Mouse (Mus musculus) natural killer cell, adult 2 months (primary cell): ENCODE data around the gene Sik3.
"Not testable (repeated sequence)": the region's sequence is repeated elsewhere in the genome, so short reads cannot be mapped to it uniquely, and the experiment has no call there.

Experiments used
- DNase-seq, 2 experiments: peaks; one replicate each; pipeline ENCODE4 v3.0.0; 2022; ENCODE audit warnings: low spot score in 2 of 2

Gene Sik3

DNA sequence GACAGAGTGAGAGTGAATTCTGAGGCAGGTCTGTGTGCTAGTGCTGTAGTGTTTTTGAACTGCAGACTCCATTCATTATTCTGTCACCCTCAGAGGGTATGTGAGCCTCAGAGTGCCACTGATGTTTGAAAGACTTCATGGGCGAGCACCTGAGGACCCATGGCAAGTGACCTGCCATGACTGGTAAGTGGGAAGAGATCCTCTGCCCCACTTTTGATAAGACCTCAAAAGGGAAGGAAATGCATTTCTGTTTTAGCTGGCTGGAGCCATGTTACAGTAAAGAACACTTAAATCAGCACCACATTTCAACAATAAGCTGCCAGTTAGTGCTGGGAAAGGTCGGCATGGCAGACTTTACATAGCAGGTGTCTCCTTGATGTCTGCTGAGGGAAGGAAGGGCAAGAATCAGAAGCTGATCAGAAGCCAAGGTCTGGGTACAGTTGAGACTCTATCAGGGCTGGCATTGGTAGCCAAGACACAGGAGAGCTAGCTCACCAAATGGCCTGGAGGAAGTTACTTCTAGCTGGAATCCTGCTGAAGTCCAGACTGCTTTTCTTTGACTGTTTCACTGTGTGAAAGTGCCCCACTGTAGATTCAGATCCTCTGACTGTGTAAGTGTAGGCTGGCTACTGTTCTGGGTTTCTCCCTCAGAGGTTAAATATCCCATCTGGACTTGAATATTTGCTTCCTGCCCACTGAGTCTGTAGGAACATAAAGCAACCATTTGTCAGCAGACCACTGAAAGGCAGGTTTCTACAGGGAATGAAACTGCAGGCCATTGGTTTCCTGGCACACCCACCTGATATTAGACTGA, 138.5 kb downstream of the Sik3 start:
- no peak for DNase-seq

DNA sequence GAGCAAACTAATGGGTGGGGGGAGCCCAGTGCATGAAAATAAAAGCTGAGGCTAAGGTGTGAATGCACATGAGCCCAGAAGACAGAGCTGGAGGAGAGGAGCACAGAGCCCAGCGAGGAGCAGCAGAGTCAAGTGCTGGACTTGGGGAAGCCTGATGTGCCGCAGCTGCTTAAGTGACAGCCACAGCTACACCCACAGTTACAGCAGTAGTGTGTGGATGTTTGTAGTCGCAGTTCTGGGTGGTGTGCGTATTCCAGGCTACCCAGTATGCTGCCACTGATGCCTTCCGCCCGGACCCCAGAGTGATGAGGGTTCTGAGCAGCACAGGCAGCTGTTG, 139.1 kb downstream of the Sik3 start:
- peak; percentile 37 to 64 for DNase-seq

DNA sequence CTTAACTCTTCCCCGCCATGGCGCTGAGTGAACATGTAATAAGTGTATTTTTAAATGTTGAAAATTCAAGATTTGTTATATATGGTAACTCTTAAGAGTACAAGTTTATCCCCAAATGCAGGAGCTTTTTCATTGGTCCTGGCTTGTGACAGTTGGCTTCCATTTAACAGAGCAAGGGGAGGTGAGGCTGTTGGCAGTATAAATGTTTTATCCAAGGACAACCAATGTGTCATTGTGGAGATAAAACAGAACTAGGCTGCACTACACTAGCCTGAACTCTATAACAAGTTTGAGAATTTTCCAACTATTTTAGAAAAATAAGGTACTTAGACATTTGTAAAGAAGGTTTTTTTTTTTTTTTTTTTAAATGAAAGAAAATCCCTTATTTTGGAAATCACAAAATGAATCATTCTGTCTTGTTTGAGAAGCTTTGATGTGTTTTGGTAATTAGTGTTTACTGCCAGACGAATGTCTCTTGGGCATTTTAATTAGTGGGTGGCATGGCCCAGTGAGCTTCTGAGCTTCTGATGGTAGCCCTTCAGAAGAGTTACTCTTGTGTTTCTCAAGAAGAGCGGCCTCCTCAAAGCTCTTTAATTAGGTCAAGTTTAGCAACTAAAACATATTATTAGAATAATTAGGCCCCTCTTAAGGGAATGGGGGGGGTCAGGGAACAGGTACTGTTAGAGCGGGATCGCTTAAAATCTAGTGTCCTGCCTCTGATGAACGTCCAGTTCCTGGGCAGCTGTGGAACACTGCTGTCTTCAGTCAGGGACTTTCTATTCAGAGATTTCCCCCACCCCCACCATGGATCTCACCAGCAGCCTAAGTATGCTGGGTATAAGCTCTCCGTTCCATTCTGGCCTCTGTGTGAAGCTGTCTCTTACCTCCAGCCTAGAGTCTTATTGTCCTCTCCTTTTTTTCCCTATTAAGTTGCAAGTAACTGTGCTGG, 139.7 kb downstream of the Sik3 start:
- no peak for DNase-seq

DNA sequence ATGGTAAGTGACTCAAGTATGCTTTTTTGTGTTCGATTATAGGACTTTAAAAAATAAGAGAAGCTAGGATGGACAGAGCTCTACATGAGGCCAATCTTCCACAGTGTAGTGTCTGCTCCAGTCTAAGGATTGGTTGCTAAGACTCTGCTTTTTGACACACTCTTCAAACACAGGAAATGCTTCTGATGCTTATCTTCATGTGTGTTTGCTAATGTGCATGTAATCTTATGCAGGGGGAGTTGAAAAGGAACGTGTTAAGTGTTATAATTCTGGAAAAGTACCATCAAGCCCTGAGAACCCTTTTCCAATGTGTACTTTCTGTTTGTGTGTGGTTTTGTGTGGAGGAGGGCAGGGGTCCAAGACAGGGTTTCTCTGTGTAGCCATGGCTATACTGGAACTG, 141.8 kb downstream of the Sik3 start:
- peak in 1 of 2 experiments; percentile 45 for DNase-seq

DNA sequence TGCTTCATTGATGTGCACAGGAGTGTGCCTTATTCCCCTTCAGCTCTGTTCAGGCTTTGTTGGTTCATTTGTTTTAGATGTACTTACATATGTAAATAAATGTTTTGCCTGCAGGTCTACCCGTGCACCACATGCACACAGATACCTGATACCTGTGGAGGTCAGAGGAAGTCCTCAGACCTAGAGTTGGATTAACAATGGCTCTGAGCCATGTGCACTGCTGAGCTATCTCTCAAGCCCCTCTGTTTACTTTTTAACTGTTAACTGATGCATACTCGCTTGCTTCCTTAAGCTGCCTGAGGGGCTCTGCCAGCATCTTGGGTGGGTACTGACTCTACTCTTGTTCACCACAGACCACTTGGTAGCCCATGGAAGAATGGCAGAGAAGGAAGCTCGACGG, 142.4 kb downstream of the Sik3 start:
- DNase-seq, result no peak

DNA sequence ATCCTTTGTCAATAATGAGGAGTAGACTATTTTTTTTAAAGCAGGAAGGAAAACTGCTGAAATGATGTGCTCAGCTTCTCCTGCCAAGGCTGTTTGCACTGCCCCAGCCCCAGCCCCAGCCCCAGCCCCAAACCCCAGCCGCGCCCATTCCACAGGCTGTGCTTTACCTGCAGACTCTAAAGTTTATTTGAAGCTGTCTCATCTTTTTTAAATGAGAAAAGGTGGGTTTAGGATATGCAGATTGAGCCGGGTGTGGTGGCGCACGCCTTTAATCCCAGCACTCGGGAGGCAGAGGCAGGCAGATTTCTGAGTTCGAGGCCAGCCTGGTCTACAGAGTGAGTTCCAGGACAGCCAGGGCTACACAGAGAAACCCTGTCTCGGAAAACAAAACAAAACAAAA, 143.2 kb downstream of the Sik3 start:
- DNase-seq, result not testable (repeated sequence)

DNA sequence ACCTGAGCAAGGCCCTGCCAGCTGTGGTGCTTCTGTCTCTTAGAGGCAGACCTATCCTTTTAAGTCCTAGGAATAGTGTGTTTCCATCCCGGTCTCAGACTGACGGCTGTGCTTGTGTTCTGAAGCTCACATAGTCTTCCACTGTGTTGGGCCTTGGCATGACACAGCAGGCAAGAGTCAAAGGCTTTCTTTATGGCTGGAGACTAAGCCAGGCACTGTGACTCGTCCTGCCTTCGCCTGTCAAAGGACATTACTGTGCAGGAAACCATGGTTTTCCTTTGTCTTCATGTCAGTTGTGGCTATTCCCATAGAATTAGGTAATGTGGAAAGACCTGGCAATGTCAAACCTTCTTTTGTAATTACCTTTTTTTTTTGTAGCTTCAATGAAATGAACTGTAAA, 144.1 kb downstream of the Sik3 start:
- DNase-seq, result no peak

DNA sequence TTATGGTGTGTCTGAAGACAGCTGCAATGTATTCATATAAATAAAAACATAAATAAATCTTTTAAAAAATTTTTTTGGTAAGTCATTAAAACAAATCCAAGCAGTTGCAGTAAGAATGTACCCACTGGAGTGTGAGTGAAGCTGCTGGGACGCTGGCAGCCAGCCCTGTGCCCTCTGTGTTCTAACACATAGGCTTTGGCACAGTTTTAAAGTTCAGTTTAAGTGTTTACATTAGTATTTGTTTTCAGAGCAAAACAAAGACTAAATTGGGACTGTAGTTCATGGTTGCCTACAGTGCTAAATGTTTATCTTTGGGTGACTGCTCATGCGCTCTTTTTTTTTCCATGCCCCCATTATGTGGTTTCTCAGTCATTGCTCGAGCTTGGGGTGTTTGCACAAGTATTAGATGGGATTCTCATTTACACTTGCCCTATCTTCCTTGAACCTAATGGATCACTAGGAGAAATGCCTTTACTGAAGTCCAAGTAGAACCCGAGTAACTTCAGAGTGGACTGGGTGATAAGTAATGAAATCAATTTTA, 145.7 kb downstream of the Sik3 start:
- no peak for DNase-seq

DNA sequence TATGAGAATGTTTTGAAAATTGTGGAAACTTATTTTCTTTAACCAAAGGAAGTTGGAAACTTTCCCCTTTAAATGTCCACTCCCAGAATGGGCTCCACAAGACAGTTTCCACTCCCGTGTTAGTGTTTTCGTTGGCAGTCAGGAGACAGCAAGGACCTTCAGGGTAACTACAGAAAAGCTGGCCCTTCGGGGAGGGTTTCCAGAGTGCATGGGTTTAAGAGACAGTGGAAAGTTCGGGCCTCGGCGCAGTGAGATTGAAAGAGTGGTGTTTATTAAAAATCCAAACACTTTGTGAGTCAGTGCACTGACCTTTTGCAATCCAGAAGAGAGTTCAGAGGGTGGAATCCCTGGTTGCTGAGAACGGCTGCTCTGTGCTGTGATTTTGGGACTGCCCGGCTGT, 150.8 kb downstream of the Sik3 start:
- no peak for DNase-seq

DNA sequence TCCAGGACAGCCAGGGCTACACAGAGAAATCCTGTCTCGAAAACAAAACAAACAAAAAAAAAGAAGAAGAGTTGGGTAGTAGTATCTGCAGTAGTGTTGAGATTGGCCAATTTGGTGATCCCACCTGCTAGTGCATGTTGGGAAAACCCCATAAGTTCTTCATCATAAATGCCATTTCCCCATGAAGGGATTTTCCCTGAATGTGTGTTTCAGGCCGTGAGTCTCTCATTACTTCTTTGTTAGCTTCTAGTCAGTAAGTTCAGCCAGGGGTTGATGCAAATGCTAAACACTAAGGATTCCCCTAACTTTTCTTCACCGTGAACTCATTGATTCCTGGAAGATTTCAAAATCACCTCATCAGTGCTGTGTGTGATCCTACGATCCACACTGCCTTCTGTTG, 156.2 kb downstream of the Sik3 start:
- DNase-seq, result no peak

DNA sequence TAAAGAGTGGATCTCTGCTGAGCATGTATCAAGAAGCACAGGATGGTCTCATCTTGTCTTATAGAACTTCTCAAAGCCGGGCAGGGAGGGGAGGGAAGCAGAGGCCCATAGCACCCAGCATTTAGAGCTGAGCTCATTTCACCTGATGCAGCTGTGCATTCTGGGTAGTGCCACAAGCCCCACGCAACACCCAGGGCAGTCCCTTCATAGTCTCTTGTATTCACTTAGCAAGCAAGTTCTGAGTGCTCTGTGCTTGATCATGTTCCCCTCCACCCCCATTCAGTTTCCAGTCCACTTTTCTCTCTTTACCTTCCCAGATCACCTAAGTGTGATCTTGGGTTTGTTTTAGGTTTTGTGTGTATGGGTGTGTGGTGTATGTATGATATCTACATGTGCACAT, 159.6 kb downstream of the Sik3 start:
- DNase-seq, result no peak

DNA sequence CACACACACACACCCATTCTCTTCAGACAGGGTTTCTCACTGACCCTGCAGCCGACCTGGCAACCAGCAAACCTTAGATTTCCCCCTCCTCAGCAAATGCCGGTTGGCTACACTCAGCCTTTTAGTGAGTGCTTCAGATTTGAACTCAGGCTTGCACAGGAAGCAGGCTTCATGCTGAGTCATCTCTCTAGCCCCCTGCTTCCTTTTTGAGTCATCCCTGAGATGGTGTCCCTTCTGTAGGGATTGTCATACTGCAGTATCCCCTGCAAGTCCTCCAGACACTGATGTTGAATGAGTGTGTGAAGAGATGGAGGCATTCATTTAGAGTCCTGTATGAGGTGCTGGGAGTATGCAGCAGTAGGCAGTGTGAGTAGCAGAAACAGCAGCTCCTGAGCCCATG, 160.3 kb downstream of the Sik3 start:
- DNase-seq, result no peak

DNA sequence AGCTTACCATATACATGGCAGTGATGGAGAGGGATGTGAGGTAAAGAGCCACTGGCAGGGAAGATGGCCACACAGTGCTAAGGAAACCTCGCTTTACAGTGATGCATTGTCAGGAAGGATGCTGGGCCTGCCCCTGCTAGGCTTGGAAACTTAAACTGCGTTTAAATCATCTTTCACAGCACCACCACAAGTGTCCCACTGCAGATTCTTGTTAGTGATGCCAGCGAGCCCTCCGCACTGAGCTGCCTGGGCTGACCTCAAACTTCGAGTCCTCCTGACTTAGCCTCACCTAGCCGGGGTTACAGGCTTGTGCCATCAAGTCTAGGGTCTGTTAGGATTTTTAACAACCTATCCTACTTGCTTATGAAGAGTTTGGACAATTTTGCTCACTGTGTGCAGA, 161.3 kb downstream of the Sik3 start:
- DNase-seq, result no peak

DNA sequence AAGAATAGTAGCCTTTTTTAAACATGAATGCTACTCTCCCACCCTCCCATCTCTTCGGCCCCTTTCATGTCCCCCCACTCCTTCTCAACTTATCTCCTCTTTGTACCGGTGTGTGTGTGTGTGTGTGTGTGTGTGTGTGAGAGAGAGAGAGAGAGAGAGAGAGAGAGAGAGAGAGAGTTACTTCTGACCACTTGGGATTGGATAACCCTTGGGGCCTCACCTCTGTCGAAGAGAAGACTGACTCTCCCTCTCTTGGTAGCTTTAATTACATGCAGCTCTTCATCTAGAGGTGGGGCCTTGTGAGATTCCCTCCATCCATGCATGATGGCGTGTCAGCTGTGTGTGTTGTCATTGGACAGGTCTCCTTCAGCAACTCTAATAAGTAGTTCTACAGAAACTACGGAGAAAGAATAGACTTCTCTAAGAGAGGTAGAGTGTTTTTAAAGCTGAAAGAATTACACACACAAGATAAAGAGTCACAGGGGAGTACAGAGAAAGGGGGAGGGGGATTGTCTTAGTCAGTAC, 162.2 kb downstream of the Sik3 start:
- DNase-seq, result no peak

DNA sequence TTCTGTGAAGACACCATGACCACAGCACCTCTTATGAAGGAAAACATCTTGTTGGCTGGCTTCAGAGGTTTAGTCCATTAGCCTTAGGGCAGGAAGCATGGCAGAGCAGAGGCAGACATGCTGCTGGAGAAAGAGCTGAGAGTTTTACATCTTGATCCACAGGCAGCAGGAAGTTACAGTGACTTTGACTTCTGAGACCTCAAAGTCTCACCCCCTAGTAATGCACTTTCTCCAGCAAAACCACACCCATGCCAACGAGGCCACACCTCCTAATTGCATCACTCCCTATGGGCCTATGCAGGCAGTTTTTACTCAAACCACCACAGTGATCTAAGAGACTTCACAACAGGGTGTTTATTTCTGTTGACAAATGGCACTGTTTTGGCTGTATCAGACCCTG, 162.7 kb downstream of the Sik3 start:
- DNase-seq, result peak; percentile 84 to 93

DNA sequence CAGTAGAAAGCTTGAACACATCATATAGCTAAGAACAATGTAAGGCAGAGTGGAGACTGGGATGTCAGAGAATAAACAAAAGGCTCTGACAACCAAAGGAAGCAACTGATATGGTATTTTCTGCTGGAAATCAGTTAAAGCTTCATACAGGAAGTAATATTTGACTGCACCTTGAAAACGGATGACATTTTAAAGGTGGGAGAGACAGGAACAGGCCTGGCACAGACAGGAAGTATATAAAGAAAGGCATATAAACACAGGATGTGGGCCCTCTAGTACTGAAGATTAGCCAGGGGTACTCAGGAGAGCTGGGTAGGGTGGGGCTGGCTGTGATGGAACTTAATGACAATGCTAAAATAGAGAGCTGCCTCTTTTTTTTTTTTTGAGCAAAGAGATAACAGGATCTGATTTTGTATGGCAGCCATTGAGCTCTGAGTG, 163.3 kb downstream of the Sik3 start:
- peak; percentile 43 to 50 for DNase-seq

DNA sequence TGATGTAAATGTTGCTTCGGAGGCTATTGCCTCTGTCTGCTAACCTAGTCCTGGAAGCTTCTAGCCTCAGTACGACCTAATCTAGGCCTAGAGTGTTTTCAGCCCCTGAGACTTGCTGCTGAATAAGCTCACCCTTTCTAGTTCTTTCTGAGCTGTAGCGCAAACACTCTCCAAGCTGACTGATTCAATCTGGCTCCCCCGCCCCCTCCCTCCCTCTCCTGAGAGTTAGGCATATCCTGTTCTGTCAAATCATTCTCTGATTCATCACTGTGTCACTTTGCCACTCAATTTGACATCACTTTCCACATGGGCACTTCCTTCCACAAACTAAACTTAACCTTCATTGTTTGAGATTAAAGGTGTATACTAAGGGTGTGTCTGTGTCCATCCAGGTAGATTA, 164.0 kb downstream of the Sik3 start:
- DNase-seq, result no peak

DNA sequence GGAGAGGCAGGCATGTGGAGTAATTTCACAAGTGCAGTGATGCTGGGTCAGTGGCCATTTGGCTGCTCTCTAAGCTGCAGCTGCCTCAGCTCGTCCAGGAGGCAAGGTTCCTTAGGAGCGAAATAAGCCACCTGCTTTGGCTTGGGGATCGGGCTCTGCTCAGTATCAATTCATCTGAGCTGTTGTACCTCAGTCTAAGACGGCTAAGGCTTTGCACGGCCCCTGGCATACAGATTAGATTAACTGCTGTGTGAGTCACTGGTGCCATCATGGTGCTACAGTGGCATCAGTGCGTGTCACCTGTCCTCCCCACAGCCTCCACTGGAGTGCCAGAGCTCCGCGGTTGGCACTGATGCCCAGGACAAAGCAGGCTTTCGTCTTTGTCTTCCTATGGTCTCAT, 166.0 kb downstream of the Sik3 start:
- DNase-seq, result no peak

DNA sequence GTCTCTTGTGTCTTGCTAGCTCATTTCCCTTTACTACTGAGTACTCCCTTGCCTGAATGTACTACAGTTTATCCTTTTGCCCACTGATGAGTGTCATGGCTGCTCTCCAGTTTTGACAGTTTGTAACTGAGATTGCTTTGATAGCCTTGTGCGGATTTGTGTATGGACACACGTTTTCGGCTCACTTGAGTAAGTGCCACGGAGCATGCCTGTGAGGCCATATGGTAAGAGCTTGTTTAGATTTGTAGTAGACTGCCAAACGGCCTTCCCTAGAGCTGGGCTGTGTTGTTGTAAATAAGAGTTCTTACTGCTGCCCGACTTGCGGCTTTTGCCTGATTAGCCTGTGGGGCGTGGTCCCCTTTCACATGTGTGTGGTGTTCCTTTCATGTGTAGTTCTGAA, 168.7 kb downstream of the Sik3 start:
- no peak for DNase-seq

DNA sequence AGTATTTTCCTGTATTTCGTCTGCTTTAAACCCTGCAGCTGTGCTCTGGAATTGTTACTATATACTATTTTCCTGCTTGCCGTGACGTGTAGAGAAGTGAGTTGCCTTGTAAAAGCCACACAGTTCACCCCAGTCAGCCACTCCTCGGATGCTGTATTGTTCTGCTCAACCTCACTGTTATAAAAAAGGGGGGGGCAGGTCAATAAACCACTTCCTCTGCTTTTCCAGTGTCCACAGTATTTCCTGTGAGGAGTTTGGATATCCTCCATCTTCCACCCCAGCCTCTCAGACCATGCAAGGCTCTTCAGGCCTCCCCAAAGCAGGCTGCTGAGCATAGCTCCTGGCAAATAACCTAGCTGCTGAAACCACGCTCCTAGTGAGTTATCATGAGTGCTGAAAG, 171.9 kb downstream of the Sik3 start:
- no peak for DNase-seq

DNA sequence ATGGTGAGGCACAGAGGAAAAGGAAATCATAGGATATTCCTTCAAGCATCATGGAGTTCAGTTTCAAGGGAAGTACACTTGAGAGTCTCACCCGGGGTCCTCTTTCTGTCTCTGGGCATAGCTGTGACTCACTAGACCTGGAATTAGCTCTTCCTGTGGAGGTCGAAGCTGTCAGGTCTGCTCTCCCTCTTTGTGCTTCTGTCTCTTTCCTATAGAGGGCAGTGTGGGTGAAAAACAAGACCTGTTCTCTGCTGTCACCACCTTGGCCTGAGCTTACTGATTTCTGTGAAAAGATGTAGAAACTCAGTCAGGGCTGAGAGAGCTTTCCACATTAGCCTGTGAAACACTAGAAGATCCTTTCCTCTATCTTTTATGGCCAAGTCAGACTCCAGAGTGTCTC, 172.6 kb downstream of the Sik3 start:
- DNase-seq, result peak; percentile 36 to 38

DNA sequence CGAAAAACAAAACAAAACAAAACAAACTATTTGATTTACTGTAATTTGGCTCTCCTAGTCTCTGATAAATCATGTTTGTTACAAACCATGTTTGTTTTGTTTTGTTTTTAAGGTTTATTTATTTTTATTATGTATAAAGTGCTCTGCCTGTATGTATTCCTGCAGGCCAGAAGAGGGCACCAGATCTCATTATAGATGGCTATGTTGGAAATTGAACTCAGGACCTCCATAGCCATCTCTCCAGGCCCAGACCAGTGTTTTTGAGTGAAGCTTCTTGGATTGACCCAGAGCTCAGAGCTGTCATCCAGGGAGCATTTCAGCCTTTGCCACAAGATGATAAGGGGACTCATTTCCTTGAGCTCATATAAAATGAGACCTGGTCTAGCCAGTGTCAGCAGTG, 173.8 kb downstream of the Sik3 start:
- no peak for DNase-seq

DNA sequence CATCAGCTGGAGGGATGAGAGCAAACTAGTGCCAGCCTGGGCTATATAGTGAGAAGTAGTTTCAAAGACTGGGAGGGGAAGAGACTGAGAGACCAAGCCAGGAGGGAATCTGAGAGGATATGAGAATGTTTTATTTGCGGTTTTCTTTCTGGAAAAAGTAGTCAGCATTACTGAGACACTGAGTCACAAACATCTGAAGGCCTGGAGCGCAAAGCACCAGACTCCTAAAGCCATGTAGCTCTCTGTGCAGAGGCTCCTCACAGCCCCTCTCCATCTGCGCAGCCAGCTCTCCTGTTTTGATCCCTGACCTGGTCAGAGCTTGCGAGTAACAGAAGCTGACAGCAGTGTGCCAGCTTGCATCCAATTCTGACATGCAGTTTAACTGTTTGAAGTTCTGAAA, 175.8 kb downstream of the Sik3 start:
- no peak for DNase-seq
